Mouse (Mus musculus): ENCODE data around the gene Gla. TPM values are rescaled to one million over a fixed set of nuclear protein-coding genes. Genes with fewer than 3 reads are reported as not detected.

Gla gene
- polyA plus RNA-seq (2017; shearing (Covaris generic)) = 17.8 TPM

GRCm38 (mm10) chrX:134600659-134601379, at the start of gene Gla, which contains the start of gene Hnrnph2:
TSS of gene Gla (minus strand) at chrX:134601125.
TSS of gene Hnrnph2 (plus strand) at chrX:134601179.

GRCm38 (mm10) chrX:134585103-134586002, 15.6 kb downstream of the Gla start, which contains the start of gene Rpl36a:
TSS of gene Rpl36a (plus strand) at chrX:134585654.

DNA sequence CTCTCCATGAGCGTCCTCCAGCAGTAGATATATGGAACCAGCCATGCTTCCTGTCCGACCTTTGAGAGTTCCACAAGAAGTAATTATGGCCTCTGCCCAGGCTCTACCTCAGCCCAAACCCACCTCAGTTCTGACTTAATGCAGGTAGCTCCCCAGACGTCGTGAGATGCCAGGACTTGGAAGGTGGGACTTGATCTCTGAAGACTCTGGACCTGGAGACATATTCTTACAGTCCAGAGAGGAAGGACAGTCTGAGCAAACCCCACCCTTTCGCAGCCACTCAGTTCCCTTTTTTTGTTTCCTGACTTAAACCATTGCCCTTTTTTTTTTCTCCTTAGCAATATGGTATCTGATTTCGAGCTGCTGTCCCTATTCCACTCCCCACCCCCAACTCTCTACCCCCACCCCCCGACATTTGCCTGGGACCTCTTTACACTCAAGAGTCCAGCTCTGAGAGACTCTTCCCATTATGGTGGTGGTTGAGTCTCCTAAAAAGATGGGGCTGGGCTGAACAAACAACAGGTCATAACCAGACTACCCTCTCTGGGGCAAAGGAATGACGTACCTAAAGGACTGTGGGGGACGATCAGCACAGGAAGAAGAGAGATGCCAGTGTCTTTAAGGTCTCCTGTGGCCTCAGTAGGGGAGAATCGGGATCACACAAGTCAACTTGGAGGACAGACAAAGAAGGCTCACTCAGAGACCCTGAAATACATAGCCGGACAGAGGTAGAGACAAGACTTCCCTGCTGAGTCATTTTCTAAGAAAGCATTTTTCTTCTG, 17.8 kb downstream of the Gla start, which contains the start of gene Btk:
TSS of gene Btk (minus strand) at position 683 of the 782 bp plus-strand sequence.

GRCm38 (mm10) chrX:134541145-134541954, 59.6 kb downstream of the Gla start, which contains the start of gene Timm8a1:
TSS of gene Timm8a1 (minus strand) at chrX:134541865.

Other genes starting within 250 kb of the Gla start
- not detected for gene Drp2, start 196.6 kb downstream of the Gla start, polyA plus RNA-seq (2017; shearing (Covaris generic))
- gene Taf7l, start 124.6 kb downstream of the Gla start, polyA plus RNA-seq (2017; shearing (Covaris generic)) = not detected
- gene Timm8a1, start 59.3 kb downstream of the Gla start, polyA plus RNA-seq (2017; shearing (Covaris generic)) = 18.8 TPM
- gene Btk, start 17.6 kb downstream of the Gla start, polyA plus RNA-seq (2017; shearing (Covaris generic)) = not detected
- 246 TPM for gene Rpl36a, start 15.5 kb downstream of the Gla start, polyA plus RNA-seq (2017; shearing (Covaris generic))
- gene Hnrnph2, start 54 bp upstream of the Gla start, polyA plus RNA-seq (2017; shearing (Covaris generic)) = 166 TPM
- not detected for gene Armcx4, start 85.4 kb upstream of the Gla start, polyA plus RNA-seq (2017; shearing (Covaris generic))
- gene Armcx1, start 116.8 kb upstream of the Gla start, polyA plus RNA-seq (2017; shearing (Covaris generic)) = not detected
- 0.49 TPM for gene Armcx6, start 150.3 kb upstream of the Gla start, polyA plus RNA-seq (2017; shearing (Covaris generic))
- gene Armcx3, start 155.5 kb upstream of the Gla start, polyA plus RNA-seq (2017; shearing (Covaris generic)) = 14.4 TPM
- gene Armcx2, start 208.1 kb upstream of the Gla start, polyA plus RNA-seq (2017; shearing (Covaris generic)) = 8.4 TPM

Measured in effector memory CD4-positive, alpha-beta T cell, adult 7 months (primary cell).